Mouse (Mus musculus) C2C12 (cell line): ENCODE results near the gene Camta1. TPM values are rescaled to one million over a fixed set of nuclear protein-coding genes. Genes with fewer than 3 reads are reported as not detected.

ENCODE experiments used
- H3K27me3 ChIP-seq: one replicate; pipeline ENCODE4 v1.6.1; 2011; ENCODE audit not compliant: control insufficient read depth, insufficient read depth, insufficient read length
- H3K36me3 ChIP-seq: one replicate; pipeline ENCODE4 v1.6.1; 2011; ENCODE audit not compliant: control insufficient read depth, insufficient read depth
- H3K4me3 ChIP-seq: one replicate; pipeline ENCODE4 v1.5.1; 2011; ENCODE audit warnings: mild to moderate bottlenecking, control low read depth; ENCODE audit not compliant: poor library complexity, insufficient read depth, severe bottlenecking
- H3K79me2 ChIP-seq: one replicate; pipeline ENCODE4 v1.6.1; 2011; ENCODE audit not compliant: control insufficient read depth, insufficient read depth
- H3K79me3 ChIP-seq: one replicate; pipeline ENCODE4 v1.6.1; 2011; ENCODE audit warnings: low read depth, control low read depth
- H3ac ChIP-seq: one replicate; pipeline ENCODE3; 2011; ENCODE audit warnings: low read depth; ENCODE audit not compliant: control insufficient read depth, insufficient read length
- CEBPB ChIP-seq: IDR thresholded peaks from one replicate; pipeline ENCODE4 v1.6.1; 2011; ENCODE audit warnings: low read depth, mild to moderate bottlenecking, control low read depth, moderate library complexity
- CTCF ChIP-seq: IDR thresholded peaks from one replicate; pipeline ENCODE4 v1.5.1; 2011; ENCODE audit not compliant: control insufficient read depth, insufficient read depth, insufficient read length
- FOSL1 ChIP-seq: IDR thresholded peaks from one replicate; pipeline ENCODE4 v1.8.0; 2011; ENCODE audit warnings: mild to moderate bottlenecking, low read length; ENCODE audit not compliant: poor library complexity, insufficient read depth, severe bottlenecking
- MAX ChIP-seq: IDR thresholded peaks from one replicate; pipeline ENCODE4 v1.6.1; 2011; ENCODE audit warnings: mild to moderate bottlenecking, control low read depth
- MYOD1 ChIP-seq: IDR thresholded peaks from one replicate; pipeline ENCODE4 v1.6.1; 2011; ENCODE audit warnings: low read depth; ENCODE audit not compliant: control insufficient read depth, insufficient read length
- MYOG ChIP-seq: IDR thresholded peaks from one replicate; pipeline ENCODE4 v1.6.1; 2011; ENCODE audit not compliant: control insufficient read depth, insufficient read length; ENCODE audit errors: extremely low read depth
- USF1 ChIP-seq: IDR thresholded peaks from one replicate; pipeline ENCODE4 v1.6.1; 2011; ENCODE audit warnings: low read depth, mild to moderate bottlenecking, control low read depth, moderate library complexity
- polyA plus RNA-seq: library from polyadenylated mRNA; unstranded; fragments of >200 nt; fragmentation: generic; extraction: Trizol; gene quantifications from one replicate; pipeline ENCODE4 v1.2.1, GENCODE M21; 2012; ENCODE audit warnings: missing spikeins

Camta1 gene
- polyA plus RNA-seq, 1 experiment, result 21.7 TPM

DNA sequence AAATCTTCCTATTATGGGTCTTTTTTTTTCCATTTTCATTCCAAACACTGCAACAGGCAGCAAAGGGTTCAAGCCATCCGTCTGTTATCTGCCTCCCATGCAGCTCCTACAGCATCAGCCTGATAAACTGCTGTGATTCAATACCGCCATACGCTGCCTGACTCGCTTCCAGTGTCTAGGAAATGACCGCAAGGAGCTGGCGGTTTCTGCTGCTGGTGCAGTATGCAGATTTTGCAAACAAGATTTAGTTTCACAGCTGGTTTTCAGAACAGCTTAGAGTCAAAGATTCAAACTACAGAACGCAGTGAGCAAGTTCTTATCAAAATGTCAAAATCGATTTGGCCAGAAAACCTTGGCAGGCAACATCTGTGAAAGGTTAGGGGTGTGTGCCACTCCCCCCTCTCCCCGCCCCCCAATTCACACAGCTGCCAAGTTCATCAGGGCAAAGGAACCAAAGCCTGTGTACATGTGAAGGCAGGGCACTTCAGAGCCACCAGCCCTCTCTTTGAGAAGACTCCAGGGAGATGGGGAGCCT, 325.7 kb downstream of the Camta1 start:
- TF ChIP-seq CEBPB (no peak), MAX (no peak), FOSL1 (no peak), MYOG (no peak), USF1 (no peak), CTCF (no peak)

DNA sequence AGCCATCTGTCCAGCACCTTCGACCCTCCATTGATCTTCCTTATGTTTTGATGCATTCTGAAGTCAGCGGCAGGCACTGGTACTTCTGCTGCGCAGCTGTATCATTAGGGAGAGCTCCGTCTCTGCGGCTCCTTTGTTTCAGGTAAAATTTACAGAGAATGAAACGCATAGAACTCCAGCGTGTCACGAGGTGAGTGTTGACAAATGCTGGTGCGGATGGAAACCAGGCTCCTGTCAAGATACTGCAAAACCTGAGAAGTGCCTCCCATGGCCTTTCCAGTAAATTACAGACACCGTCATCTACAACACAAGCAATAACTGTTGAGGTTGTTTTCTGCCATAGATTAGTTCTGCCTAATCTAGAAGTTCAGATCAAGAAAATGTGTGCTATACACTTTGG, 328.2 kb downstream of the Camta1 start:
- Histone ChIP-seq H3K79me3 (no peaks in the 10 kb centered on the region), H3K27me3 (peaks cover 31% of the 10 kb centered on the region), H3ac (no peak overlapping the region), H3K79me2 (no peaks in the 10 kb centered on the region), H3K4me3 (no peak overlapping the region), H3K36me3 (no peaks in the 10 kb centered on the region)
- TF ChIP-seq CTCF (no peak), FOSL1 (no peak)

More for the DNA sequence above, 325.7 kb downstream of the Camta1 start:
- H3K27me3 ChIP-seq, result peaks cover 57% of the 10 kb centered on the region
- no peak overlapping the region for H3ac ChIP-seq
- no peak overlapping the region for H3K4me3 ChIP-seq
- no peaks in the 10 kb centered on the region for H3K79me3 ChIP-seq
- H3K36me3 ChIP-seq, result no peaks in the 10 kb centered on the region
- no peaks in the 10 kb centered on the region for H3K79me2 ChIP-seq

- no peak overlapping the region for H3ac ChIP-seq
- H3K79me3 ChIP-seq, result no peaks in the 10 kb centered on the region
- H3K4me3 ChIP-seq, result no peak overlapping the region
- peaks cover 4% of the 10 kb centered on the region for H3K27me3 ChIP-seq
- TF ChIP-seq MAX (no peak), USF1 (no peak), CTCF (no peak), MYOG (no peak), MYOD1 (no peak), FOSL1 (no peak), CEBPB (no peak)
- H3K36me3 ChIP-seq, result no peaks in the 10 kb centered on the region
- H3K79me2 ChIP-seq, result no peaks in the 10 kb centered on the region
Observed at GRCm38 (mm10) chr4:151528436-151528835, 333.2 kb downstream of the Camta1 start.

DNA sequence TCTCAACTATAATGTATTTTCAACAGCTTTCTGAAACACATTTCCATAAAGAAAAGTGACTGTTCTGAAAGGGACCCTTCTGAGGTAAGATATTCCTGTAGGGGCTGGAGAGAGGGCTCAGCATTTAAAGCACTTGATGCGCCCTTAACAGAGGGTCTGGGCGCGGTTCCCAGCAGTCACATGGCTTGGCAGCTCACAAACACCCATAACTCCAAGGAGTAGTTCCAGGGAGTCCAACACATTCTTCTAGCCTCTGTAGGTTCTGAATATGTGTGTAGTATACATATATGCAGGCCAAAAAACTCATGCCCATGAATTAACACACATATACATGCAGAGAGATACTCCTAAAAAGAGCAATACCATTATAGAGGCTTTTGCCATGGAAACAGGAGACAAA, 333.9 kb downstream of the Camta1 start:
- Histone ChIP-seq H3ac (no peak overlapping the region), H3K79me2 (no peaks in the 10 kb centered on the region), H3K4me3 (no peak overlapping the region), H3K36me3 (no peaks in the 10 kb centered on the region), H3K79me3 (no peaks in the 10 kb centered on the region), H3K27me3 (peaks cover 4% of the 10 kb centered on the region)
- TF ChIP-seq FOSL1, result no peak
- TF ChIP-seq MYOD1, result no peak
- no peak for TF ChIP-seq MAX
- TF ChIP-seq CEBPB, result no peak
- TF ChIP-seq MYOG, result no peak
- TF ChIP-seq CTCF, result no peak
- no peak for TF ChIP-seq USF1

DNA sequence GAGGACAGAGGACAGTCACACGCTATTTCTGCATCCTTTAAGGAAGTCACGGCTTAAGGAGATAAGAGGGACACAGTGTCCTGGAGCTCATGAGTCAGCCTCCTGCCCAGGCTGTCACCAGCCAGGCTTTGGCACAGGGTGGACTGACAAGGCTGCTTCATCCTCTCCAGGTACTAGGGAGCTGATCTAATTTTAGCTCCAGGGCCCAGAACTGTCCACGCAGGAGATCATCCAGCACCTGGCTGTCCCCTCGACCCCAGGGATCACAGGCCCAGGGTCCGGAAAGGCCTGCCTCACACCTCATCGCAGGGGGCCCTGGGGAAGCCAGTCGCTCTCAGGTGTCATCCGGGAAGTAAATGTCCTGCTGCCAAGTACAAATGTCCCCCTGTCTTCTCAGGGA, 341.6 kb downstream of the Camta1 start:
- Histone ChIP-seq H3K4me3 (no peak overlapping the region), H3K79me2 (no peaks in the 10 kb centered on the region), H3K27me3 (peaks cover 8% of the 10 kb centered on the region), H3K36me3 (no peaks in the 10 kb centered on the region), H3K79me3 (no peaks in the 10 kb centered on the region), H3ac (no peak overlapping the region)
- TF ChIP-seq MYOD1 (no peak), USF1 (no peak), CEBPB (no peak), MAX (no peak), CTCF (no peak), FOSL1 (no peak), MYOG (no peak)

- H3K79me3 ChIP-seq, result no peaks in the 10 kb centered on the region
- H3K79me2 ChIP-seq, result no peaks in the 10 kb centered on the region
- no peaks in the 10 kb centered on the region for H3K36me3 ChIP-seq
- H3K4me3 ChIP-seq, result no peak overlapping the region
- H3K27me3 ChIP-seq, result peaks cover 8% of the 10 kb centered on the region
- no peak for TF ChIP-seq MYOG
- no peak for TF ChIP-seq MAX
- no peak for TF ChIP-seq CEBPB
- no peak for TF ChIP-seq USF1
- H3ac ChIP-seq, result no peak overlapping the region
Observed at GRCm38 (mm10) chr4:151519011-151519410, 342.7 kb downstream of the Camta1 start.
